Mouse (Mus musculus) heart, adult 9 months (tissue): Measurements from ENCODE around the gene Gabra5.

Experiments
- DNase-seq, 2 experiments: peaks; one replicate each; pipeline ENCODE4 v3.0.0; 2022; ENCODE audit warnings: low spot score in 2 of 2

Gabra5 gene

DNA sequence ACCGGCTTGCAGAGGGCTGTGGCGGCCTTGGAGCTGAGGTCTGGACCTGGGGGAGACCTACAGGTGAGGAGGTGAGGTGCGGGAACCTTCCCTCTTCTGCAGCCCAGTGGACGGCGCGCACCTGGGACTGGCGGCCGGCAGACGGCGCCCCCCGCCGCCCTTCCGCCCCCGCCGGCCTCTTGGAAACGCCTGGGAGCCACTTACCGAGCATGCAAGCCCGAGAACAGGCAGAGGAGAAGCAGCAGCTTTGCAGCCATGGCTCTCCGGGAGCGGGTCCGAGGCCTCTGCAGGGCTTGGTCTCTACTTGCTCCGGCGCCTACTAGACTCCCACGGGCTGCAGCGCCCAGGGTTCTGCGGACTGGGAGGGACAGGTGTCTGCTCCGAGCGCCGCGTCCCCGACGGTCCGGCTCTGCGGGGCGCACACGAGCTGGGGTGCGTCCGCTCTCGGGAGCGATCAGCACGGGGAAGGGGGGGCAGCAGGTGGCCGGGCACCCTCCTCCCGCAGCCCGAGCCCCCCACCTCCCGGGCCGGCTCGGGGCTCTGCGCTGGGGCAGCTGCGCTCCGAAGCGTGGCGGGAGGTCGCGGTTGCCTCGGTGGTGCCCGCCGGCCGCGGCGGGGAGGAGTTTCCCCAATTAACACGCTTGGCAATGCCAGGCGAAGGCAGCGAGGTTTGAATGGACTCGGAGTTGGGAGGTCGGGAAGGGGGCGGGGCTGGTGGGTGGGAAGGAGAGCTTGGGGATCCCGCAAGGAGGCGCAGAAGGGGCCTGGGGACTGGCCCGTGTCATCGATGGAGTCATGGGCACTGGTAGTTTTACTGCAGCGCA is 123.1 kb downstream of the Gabra5 start, which contains the start of gene Gabrg3:
Gabrg3 (minus strand) TSS at position 672 of the 824 bp plus-strand sequence.
- no peak for DNase-seq

DNA sequence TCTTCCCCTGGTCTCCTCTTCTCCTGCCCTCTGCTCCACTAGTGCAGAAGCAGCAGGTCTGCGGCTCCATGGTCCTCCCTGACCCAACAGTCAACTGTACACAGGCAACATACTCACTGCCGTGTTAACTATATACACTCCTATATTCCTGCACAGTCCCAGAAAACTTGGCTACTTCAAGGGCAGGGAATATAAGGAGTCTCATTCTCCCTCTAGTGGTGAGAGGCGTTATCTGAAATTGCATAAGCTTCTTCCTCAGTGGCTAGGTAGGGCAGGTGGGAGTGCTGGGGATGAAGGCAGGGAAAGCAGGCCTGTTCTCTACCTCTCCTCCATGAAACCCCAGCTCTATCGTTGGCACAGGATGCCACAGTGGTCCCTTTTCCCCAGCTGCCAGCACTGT is 125.7 kb downstream of the Gabra5 start:
- DNase-seq: no peak

DNA sequence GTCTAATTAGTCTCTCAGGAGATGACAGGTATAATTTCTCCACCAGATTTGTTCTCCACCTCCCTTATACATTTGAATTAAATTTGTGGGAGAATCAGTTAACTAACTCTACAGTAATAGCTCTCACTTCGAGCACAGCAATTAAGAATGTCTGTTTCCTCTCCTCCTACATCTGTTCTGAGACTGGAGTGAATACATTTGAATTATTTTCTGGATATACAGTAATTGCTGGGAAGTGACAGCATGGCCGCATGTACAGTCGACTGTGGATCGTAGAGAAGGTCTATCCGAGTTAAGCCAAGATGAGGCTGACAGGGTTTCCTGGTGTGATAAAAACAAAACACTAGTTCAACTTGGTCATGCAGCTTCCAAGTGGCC is 143.9 kb downstream of the Gabra5 start:
- DNase-seq: no peak

DNA sequence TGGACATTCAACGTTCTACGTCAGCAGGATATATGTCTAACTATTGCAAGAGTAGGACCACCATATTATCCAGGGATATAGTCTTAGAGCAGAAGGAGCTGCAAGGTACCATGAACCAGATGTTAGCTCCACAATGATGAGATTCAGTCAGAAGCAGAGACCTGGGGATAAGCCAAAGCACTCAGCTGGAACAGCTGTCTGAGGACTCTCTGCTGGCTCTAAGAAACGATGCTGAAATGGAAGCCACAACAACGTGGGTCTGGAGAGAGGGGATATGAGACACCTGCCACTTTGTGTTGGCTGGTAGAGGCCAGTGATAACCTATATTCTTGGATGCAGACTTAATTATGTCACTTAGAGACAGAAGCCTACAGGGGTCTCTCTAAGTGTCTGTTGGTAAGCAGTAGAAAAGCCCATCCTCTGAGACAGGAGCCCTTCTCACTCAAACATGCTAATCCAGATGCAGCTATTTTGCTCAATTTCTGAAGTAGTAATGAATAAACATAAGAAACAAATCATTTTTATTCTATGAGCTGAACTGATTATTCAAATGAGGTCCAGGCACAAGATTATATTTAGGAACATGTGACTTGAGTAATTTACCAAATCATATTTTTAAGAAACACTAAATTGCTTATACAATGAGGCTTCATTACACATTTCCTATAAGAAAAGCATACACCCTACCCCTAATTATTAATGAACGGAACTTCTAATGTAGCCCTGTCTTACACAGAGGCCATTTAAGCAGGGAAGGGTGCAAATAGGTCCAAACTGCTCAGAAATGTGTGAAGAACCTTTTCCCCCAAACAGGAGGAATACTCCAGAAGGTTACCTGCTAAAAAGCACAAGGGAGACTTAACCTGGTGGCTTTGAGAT is 144.5 kb downstream of the Gabra5 start:
- DNase-seq: no peak

DNA sequence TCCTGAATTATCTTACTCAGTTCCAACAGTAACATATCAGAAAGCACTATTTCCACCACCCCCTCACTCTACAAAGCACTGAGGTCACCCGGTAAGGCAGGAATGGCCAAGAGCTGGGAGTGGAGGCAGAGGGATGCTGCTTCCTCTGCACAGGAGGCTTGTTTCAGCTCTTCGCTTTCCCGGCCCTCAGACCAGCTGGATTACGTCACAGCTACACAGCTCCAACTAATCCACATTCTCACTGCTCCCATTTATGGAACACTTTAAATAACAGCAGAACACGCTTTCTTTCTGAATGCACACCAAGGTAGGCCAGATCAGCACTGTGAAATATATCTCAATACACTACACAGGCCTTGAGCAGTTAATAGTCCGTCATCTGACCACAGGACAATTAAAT is 146.0 kb downstream of the Gabra5 start:
- no peak for DNase-seq

DNA sequence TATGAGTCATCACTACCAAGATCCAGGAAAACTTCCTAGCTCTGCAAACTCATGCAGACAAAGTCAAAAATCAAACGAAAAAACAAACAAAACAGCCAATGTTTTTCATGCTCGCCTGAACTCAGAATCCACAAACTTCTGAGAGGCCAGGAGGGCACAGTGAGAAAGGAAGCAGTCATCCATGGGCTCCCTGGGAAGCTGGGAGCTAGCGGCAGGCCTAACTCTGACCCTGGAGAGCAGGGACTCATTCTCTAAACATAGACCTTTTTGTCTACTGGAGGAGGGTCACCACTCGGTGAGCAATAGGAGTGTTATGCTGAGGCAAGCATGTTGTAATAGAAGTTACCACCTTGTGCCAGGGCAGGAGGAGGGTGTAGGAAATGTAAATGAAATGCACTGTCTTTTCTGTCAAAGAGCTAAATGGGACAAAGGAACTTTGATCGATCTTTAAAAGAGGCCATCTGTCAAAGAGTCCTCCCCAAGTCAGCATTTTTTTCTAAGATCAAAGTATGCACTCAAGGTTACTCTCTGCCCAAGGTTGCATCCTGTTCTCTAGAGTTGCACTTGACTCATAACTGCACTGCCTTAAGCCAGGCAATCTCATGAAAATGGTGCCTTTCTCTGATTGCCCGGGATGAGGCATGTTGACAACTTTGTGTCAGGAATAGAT is 151.9 kb downstream of the Gabra5 start:
- no peak for DNase-seq
